Mouse (Mus musculus): ENCODE measurements around the gene Eif4h. TPM values are rescaled to one million over a fixed set of nuclear protein-coding genes. Genes with fewer than 3 reads are reported as not detected.

The Eif4h gene
- total RNA-seq, 2 experiments from 2014 or later = 151 to 159 TPM

DNA sequence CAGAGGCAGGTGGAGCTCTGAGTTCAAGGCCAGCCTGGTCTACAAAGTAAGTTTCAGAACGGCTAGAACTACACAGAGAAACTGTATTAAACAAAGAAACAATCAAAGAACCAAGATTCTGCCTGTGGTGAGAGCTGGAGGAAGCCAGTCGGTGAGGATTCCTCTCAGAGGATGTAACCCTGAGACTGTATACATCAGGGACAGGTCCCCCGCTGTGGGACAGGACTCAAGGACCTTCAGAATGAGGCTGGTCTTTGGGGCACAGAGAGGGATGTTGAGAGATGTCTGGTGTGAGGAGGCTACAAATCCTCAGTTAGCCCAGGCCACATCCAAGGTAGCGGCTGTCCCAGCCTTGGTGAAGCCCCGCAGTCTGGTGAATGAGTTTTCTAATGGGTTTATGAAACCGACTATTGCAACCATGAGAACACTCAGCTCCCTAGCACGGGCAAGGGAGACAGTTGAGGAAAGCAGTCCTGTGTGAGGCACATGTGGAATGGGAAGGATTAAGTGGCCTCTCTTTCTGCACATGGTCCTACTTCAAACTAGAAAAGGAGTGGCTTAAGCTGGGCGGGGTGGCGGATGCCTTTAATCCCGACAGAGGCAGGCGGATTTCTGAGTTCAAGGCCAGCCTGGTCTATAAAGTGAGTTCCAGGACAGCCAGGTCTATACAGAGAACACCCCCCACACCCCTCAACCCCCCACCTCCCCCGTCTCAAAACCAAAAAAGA is 29.2 kb downstream of the Eif4h start:
- no peak for DNase-seq

DNA sequence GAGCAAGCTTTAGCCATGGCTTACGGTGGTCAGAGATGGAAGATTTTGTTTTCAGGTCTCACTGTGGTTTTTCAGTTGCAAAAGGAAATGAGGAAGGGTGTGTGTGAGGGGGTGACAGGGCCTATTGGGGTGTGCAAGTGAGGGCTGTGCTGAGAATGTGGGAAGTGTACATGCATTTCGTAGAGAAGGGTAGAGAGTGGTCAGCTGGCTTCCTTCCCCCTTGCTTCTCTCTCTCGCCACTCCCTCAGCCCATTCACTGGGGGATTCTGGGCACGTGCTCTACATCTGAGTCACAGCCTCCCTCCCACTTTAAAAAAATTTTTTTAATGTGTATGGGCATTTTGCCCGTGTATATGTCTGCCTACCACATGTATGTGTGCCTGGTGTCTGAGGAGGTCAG is 32.2 kb downstream of the Eif4h start:
- DNase-seq = no peak

DNA sequence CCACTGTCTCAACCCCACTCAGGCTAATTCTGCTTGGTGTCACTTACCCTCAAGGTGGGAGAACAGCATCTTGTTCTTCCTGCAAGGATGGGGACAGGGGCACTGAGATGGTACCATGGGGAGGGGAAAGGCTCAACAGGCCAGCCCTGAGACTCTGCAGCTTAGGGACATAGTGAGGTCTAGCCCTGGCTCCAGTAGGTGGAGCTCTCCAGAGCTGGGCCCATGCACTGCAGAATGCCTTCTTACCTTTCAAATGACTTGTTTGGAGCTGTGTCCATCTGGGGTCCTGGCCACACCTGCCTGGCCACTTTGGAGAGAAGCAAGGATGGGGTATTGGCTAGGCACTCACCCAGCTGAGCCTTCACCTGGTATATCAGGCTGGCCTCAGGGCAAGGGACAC is 33.0 kb downstream of the Eif4h start:
- DNase-seq = no peak

DNA sequence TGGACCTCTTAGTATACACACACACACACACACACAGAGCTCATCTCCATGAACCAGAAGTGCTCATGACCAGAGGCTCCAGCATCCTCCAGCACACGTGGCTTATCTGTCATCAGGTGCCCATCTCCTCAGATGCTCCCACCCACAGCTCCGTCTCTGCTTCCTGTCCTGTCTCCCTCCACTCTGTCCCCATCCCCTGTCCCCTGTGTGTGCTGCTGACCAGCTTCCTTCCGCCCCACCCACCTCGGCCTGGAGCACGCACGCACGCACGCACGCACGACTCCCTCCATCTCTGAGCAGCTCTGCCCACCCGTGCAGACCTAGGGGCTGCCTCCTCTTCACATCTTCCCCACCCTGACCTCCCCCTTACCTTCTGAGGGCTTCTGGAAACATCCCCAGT is 34.9 kb downstream of the Eif4h start:
- no peak for DNase-seq

DNA sequence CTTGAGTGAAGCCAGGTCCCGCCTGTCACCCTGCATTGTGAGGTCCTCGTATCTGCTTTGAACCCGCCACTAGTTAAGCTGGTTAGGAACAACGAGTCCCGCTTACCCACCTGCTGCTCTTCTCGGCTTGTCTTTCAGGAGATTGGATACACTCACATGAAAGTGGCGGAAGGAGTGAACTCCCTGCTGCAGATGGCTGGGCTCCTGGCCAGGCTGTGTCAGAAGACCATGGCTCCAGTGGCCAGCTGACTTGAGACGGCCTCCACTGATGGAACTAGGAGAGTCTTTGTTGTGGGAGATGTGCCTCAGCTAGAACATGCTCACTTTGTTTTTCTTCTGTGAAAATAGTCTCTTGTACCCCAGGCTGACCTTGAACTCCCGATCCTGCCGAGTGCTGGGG is 41.6 kb downstream of the Eif4h start:
- DNase-seq = peak; percentile 62

DNA sequence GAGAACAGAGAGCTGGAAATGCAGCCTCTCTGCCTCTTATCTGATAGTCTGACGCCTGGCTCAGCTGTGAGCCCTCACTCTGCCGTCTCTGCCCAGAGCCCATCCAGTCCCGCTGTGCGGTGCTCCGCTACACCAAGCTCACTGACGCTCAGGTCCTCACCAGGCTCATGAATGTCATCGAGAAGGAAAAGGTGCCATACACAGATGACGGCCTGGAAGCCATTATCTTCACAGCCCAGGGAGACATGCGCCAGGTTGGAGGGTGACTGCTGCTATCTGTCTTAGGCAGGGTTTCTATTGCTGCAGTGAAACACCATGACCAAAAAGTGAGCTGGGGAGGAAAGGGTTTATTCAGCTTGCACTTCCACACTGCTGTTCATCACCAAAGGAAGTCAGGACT is 46.2 kb downstream of the Eif4h start:
- no peak for DNase-seq

DNA sequence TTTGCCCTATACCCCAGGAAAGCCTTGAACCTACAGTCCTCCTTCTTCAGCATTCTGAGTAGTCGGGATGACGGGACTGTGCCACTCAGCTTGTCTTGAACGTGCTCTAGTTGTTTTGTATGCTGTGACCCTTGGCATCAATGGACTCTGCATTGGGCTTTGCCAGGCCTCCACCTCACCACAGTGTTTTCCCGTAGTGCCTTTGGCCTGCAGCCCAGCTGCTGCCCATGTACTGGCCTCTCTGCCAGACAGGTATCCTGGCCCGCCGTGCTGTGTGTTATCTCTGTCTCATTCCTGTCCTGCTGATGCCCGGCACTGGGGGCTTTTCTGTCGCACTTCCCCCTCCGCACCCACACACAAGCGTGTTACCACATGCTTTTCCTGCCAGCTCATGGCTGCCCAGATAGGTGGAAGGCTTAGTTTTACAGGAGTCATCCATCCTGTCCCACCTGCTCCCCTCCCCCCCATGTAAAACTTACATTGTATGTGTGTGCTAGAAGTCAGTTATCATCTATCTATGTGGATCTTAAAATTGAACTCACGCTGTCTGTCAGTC is 47.2 kb downstream of the Eif4h start:
- DNase-seq = no peak

DNA sequence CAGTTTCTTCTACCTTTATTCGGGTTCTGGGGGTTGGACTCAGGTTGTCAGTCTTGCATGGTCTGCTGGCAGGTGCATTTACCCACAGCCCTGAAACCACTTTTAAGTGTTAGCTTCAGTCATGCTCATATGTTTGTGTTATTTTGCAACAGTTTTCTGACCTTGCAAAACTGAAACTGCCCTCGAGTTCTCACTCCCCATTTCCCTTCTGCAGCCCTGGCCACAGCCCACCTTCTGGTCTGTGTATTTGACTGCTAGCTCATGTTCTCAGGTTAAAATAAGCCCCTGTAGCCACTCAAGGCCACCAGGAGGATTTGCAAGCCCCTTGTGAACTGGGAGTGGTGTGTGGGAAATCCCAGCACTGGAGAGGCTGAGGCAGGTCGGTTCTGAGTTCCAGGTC is 49.4 kb downstream of the Eif4h start:
- no peak for DNase-seq

DNA sequence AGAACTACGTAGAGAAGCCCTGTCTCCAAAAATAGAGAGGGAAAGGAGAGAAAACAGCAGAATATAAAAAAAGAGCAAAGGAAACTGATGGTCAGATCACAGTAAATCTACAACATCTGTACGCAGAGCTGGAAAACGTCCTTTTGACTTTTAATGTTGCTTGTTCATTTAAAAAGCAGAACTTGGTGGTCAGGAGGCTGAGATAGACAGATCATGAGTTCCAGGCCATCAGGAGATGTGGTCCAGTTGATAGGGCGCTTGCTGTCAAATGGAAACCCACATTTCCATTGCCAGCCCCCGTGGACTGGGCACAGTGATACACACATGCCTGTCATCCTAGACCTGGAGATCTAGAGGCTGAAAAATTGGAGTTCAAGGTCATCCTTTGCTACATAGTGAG is 54.5 kb downstream of the Eif4h start:
- DNase-seq = no peak

DNA sequence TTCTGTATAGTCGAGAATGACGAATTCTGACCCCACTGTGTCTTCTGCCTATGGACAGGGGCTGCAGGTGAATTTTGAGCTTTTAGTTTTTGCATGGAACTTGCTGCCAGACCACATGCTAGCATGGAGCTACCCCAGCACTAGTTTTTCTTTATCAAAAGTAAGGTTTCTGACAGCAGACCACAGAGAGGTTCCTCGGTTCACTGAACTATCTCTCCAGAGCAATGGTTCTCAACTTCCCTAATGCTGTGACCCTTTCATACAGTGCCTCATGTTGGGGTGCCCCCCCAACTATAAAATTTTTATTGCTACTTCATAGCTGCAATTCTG is 55.4 kb downstream of the Eif4h start:
- DNase-seq = no peak

DNA sequence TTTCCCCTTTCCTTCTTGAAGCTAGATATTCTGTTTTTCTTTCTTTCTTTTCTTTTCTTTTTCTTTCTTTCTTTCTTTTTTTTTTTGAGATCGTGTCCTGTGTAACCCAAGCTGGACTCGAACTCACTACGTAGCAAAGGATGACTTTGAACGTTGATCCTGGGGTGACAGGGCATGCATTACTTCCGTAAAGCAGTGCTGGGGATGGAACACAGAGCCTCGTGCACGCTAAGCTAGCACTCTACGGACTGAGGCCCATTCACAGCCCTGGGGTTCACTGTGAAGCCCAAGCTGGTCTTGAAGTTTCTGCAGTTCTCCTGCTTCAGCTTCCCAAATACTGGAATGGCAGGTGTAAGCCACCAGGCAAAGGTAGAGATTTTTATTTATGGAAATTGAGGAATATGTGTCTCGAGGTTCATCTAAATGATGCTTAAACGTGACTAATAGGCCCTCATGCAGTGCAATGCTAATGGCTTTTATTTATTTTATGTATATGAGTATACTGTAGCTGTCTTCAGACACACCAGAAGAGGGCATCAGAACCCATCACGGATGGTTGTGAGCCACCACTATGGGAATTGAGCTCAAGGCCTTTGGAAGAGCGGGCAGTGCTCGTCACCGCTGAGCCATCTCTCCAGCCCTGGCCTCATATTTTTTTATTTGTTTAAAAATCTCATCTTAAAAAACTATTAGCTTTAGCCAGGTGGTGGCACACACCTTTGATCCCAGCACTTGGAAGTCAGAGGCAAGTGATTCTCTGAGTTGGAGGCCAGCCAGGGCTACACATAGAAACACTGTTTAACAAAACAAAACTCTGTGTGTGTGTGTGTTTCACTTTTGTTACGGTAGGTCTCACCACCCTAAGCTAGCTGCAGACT is 56.0 kb downstream of the Eif4h start:
- DNase-seq = no peak

DNA sequence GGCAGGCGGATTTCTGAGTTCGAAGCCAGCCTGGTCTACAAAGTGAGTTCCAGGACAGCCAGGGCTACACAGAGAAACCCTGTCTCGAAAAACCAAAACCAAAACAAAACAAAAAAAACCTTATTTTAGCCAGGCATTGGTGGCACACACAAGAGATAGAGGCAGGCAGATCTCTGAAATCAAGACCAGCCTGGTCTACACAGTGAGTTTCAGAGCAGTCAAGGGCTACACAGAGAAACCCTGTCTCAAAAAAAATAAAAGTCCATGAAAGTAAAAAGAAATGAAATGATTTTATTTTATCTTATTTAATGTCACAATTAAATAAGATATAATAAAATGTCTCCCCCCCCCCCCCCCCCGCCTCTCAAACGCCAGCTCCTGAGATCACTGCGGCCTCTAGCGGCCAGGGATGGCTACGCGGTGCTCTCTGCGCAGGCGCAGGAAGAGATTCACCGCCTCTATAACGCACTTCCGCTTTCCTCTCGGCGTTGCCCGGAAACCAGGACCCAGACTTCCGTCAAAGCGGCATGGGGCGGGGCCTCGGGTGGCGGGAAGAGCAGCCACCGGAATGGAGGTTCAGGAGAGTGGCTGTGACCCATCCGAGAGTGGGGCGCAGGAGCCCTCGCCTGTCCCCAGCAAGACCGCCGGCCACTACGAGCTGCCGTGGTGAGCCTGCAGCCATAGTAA is 56.9 kb downstream of the Eif4h start:
- peak; percentile 96 for DNase-seq

DNA sequence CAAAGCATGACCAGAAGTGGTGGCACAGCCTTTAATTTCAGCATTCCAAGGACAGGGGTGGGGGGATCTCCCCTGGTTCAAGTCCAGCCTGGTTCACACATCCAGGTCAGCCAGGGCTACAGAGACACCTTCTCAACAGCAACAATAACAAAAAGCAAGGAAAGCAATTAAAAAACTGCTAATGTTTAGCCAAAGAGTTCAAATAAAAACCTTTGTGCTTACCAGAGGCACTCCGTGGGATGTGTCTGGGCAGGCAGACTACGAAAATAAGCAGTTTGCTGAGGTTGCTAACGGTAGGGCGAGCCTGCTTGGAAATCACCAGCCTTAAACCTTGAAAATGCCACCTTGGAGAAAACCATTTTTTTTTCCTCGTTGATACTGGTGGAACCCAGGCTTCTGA is 58.1 kb downstream of the Eif4h start, which contains the start of gene Rfc2:
Gene Rfc2, plus strand, starts transcription at position 221 of the 400 bp plus-strand sequence.
- DNase-seq = no peak

DNA sequence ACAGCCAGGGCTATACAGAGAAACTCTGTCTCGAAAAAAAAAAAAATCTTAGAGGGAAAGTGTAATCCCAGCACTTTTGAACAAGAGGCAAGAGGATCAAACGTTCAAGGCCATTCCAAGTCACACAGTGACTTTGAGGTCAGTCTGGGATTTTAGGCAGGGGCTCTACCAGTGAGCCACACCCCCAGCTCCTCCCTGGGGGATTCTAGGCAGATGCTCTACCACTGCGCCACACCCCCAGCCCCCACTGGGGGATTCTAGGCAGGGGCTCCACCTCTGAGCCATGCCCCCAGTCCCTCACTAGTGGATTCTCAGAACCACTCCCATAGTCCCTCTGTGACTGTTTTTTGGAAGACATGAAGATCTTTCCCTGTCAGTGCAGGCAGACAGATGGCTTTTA is 60.2 kb downstream of the Eif4h start:
- no peak for DNase-seq

DNA sequence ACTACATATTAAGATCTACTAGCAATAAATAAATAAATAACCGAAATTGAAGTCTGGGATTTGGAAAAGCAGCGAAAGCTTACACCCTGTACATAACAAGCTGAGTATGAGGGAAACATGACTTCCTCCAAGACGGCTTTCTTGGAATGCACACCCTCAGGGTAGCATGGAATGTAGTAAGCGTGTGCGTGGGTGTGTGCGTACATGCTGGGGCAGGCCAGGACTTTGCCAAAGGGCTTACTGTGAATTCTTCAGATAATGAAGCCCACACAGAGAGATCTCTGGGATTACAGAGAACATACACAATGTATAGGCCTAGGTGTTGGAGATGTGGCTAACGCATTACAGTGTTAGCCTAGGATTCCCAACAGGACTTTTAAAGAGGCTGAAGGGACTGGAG is 61.8 kb downstream of the Eif4h start:
- no peak for DNase-seq

DNA sequence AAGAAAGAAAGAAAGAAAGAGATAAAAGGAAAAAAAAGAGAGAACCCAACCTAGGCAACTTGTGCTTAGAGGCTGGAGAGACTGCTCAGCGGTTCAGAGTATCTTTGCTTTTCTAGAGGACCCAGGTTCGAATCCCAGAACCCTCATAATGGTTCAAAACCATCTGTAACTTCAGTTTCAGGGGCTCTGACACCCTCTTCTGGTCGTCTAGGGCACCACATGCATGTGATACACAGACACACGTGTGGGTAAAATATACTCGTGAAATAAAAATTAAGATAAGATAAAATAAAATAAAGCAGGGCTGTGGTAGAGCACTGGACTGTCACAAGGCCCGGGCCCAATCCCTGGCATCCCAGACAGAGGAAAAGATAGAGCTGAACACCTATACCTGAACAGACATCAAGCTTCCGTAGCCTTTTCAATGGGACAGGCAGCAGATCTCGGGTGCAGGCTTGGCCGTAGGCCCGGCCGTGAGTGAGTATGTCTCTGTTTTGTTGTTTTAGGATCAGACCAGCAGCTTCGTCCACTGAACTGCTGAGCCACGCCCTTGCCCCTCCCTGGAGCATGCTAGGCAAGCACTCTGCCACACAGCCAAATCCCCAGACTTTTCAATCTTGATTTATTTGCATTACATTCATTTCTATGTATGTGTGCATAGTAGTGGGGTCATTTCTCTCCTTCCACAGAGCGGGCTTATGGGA is 62.6 kb downstream of the Eif4h start:
- no peak for DNase-seq

DNA sequence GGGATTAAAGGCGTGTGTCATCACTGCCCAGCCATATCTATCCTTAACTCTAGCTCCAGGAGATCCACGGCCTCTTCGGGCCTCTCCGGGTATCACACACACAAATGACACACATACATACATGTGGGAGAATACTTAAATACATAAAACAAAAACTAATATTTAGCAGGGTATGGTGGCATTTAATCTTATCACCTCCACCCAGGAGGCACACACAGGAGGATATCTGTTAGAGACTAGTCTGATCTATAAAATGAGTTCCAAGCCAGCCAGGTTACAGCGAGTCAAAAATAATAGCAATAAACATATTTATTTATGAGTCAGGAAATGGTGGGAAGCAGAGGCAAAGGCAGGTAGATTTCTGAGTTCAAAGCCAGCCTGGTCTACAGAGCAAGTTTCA is 63.5 kb downstream of the Eif4h start:
- DNase-seq = no peak

DNA sequence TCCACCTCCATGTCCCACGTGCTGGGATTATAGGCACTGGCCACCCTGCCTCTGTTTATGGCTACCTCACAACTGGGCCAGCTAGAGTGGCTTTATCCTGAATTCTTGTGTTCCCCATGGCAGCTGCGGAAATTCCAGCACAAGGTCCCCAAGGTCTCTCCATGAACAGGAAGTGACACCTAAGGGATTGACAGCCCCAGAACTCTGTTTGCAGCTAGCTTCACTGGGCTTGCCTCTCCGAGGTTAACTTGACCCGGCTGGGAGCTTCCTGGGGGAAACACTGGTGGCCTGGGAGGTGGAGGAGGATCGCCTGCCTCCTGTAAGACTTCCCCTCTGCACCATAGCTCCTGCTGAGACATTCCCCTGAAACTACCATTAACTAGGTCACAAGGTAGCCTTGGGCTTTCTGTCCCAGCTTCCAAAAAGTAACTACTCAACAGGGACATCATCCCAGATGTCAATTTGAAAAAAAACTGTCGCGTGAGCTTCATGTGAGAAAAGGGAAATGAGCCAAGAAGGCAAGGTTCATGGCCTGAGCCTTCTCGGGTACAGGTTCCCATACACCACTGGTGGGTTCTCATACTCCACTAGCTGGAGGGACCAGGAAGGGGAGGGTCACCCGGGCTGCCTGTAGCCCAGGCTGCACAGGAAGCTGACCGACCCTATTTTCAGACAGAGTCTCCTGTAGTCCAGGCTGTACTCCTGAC is 66.6 kb downstream of the Eif4h start:
- no peak for DNase-seq

DNA sequence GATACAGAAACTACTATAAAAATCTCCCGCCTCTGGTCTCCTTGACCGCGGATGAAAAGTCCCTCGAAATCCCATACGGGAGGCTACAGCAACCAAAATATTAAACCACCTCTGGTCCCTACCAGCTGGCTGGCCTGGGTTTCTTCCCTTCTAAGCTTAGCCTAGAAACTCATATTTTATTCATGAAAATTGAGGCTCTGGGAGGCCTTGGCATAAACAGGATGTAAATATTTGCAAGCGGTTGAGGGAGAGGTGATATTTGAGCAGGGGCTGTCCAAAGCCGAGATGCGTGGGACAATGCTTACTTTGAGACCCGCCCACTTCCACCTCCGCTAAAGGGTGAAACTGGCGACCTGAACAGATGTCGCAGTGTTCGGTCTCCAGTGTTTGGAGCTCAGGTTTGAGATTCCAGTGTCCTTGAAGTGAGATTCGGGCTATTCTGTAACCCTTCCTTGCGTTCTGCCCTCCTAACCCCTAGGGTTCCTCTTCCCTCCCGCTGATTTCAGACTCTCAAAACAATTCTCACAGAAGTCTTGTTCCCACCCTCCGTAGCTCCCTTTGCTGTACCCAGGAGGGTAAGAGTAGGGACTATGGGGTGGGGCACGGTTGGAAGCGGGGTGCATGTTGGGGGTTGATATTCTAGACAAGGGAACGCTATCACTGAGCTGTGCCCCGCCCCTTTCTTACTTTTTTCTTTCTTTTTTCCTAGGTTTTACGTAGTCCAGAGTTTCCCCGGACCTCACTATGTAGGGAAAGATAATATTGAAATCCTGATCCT is 67.4 kb downstream of the Eif4h start:
- no peak for DNase-seq

Measured in gastrocnemius, postnatal 10 days (tissue).